Comparison of ENCODE assay signal across 8 mouse cellular contexts in genomic region chr2:84617637-84618515, GRCm38 (mm10). TPM values are rescaled to one million over a fixed set of nuclear protein-coding genes. Genes with fewer than 3 reads are reported as not detected.
DNase-seq lines count a peak whose midpoint lies in the region; ATAC-seq lines count a peak whose summit lies in the region.

No protein-coding gene starts in this region.

- H3K4me3 ChIP-seq in liver, embryonic 11.5 days (ENCODE audit: low read depth, low read length) = no peak overlapping the region
- H3K4me3 ChIP-seq in neural tube, embryonic 13.5 days = no peak overlapping the region

- DNase-seq in heart, adult 11 months = peak; percentile 85
- DNase-seq in heart, postnatal 25 days (ENCODE audit: low spot score) = no peak
- DNase-seq in MN1 (ENCODE audit: low spot score) = peak; percentile 75
- peak; percentile 65 for DNase-seq in embryo, embryonic 10 days (ENCODE audit: low spot score)
- DNase-seq in heart, postnatal 4 days = peak; percentile 57
- no peak for DNase-seq in liver, embryonic 11.5 days (ENCODE audit: low spot score)
- DNase-seq in right cerebral cortex, postnatal 10 days (ENCODE audit: low spot score in 2 of 2) = no peak

- no peaks in the 10 kb centered on the region for H3K27me3 ChIP-seq in liver, embryonic 11.5 days (replicated peaks; ENCODE audit: control insufficient read depth, insufficient read depth, low read length)
- H3K27me3 ChIP-seq in neural tube, embryonic 13.5 days = no peaks in the 10 kb centered on the region

- peaks cover 3% of the 10 kb centered on the region; the same call in 1 of the 2 replicates for H3K4me1 ChIP-seq in liver, embryonic 11.5 days (replicated peaks; ENCODE audit: control insufficient read depth, insufficient read depth, low read length)
- H3K4me1 ChIP-seq in neural tube, embryonic 13.5 days (replicated peaks) = no peaks in the 10 kb centered on the region

- intact Hi-C loops in heart, postnatal 25 days (cut with DNase I) = loop anchor here (2.0 kb wide), 3 partner anchors 17 to 43 kb away; no protein-coding TSS in a partner anchor

- WGBS in liver, embryonic 11.5 days = 61% methylated on average over 3 of the region's 3 CpGs
- 87% methylated on average over 3 of the region's 3 CpGs for WGBS in neural tube, embryonic 13.5 days

- no peaks in the 10 kb centered on the region for H3K9me3 ChIP-seq in liver, embryonic 11.5 days (ENCODE audit: control insufficient read depth, low read length)
- no peaks in the 10 kb centered on the region for H3K9me3 ChIP-seq in neural tube, embryonic 13.5 days

- peaks cover 27% of the 10 kb centered on the region for H3K36me3 ChIP-seq in liver, embryonic 11.5 days (ENCODE audit: control insufficient read depth, insufficient read depth, low read length)
- peaks cover 83% of the 10 kb centered on the region for H3K36me3 ChIP-seq in neural tube, embryonic 13.5 days

- H3K9ac ChIP-seq in liver, embryonic 11.5 days (ENCODE audit: low read depth, low read length) = no peak overlapping the region
- no peak overlapping the region for H3K9ac ChIP-seq in neural tube, embryonic 13.5 days

- ATAC-seq in liver, embryonic 11.5 days (replicated peaks; ENCODE audit: low FRiP score) = 0 out of 2 replicates have a peak, but pooled peaks have one; percentile 29
- ATAC-seq in neural tube, embryonic 13.5 days (ENCODE audit: low read depth) = peak; percentile 71; the same call in 1 of the 2 replicates

- no peak overlapping the region for H3K27ac ChIP-seq in liver, embryonic 11.5 days (ENCODE audit: low read depth, low read length)
- no peak overlapping the region for H3K27ac ChIP-seq in neural tube, embryonic 13.5 days (replicated peaks)

- H3K4me2 ChIP-seq in liver, embryonic 11.5 days = no peak overlapping the region
- no peak overlapping the region for H3K4me2 ChIP-seq in neural tube, embryonic 13.5 days

RNA-seq across cellular contexts. Expression of gene Ctnnd1, which starts 32.7 kb away (rescaled TPM):
- 10 to 100 TPM; 66.6 to 70.4 TPM for total RNA-seq in heart, postnatal 25 days (2021)
- 100 to 1,000 TPM; 161 to 162 TPM for total RNA-seq in heart, postnatal 4 days (2021)
- 21.9 and 27.1 TPM in 2 replicates for polyA plus RNA-seq in liver, embryonic 11.5 days (2014; fragmentation: Nextera tagmentation; extraction: Ambion mirVana)
- polyA plus RNA-seq in neural tube, embryonic 13.5 days (2015; fragmentation: Nextera tagmentation; extraction: Ambion mirVana) = 40.2 and 46.9 TPM in 2 replicates

RNA-seq across cellular contexts. Expression of gene Btbd18, which starts 41.0 kb away (rescaled TPM):
- total RNA-seq in heart, postnatal 25 days (2021) = not detected
- total RNA-seq in heart, postnatal 4 days (2021) = under 1 TPM in 1 of 2 experiments, not detected in 1; 0.11 TPM
- 0.18 and 0.22 TPM in 2 replicates for polyA plus RNA-seq in liver, embryonic 11.5 days (2014; fragmentation: Nextera tagmentation; extraction: Ambion mirVana)
- 0.12 and 0.22 TPM in 2 replicates for polyA plus RNA-seq in neural tube, embryonic 13.5 days (2015; fragmentation: Nextera tagmentation; extraction: Ambion mirVana)

RNA-seq across cellular contexts. Expression of gene Selenoh, which starts 52.7 kb away (rescaled TPM):
- 10 to 100 TPM; 22.4 to 25.2 TPM for total RNA-seq in heart, postnatal 25 days (2021)
- 100 to 1,000 TPM; 109 to 112 TPM for total RNA-seq in heart, postnatal 4 days (2021)
- polyA plus RNA-seq in liver, embryonic 11.5 days (2014; fragmentation: Nextera tagmentation; extraction: Ambion mirVana) = 241 and 264 TPM in 2 replicates
- 166 and 196 TPM in 2 replicates for polyA plus RNA-seq in neural tube, embryonic 13.5 days (2015; fragmentation: Nextera tagmentation; extraction: Ambion mirVana)

RNA-seq across cellular contexts. Expression of gene Gm28635, which starts 60.0 kb away (rescaled TPM):
- total RNA-seq in heart, postnatal 25 days (2021) = 1 to 10 TPM; 5.4 to 5.8 TPM
- 10 to 100 TPM; 15.3 to 22.6 TPM for total RNA-seq in heart, postnatal 4 days (2021)
- polyA plus RNA-seq in liver, embryonic 11.5 days (2014; fragmentation: Nextera tagmentation; extraction: Ambion mirVana) = not detected in 2 replicates
- not detected in 2 replicates for polyA plus RNA-seq in neural tube, embryonic 13.5 days (2015; fragmentation: Nextera tagmentation; extraction: Ambion mirVana)

Comparison
In these comparisons a context has a peak if more than half of its experiments do, and no peak if none do; other contexts are left out.
1. DNase-seq: peak in heart, adult 11 months (single experiment), MN1 (single experiment), embryo, embryonic 10 days (single experiment) and heart, postnatal 4 days (single experiment); none in heart, postnatal 25 days (single experiment), liver, embryonic 11.5 days (single experiment) and right cerebral cortex, postnatal 10 days (0 of 2).
2. RNA of gene Selenoh, which starts 52.7 kb away (total RNA-seq): 109 to 112 TPM in heart, postnatal 4 days; 22.4 to 25.2 TPM in heart, postnatal 25 days; every median in the first group is over 4 times any median in the second.